Mouse (Mus musculus) stomach, postnatal 0 days (tissue): Measurements from ENCODE around the gene Fam240a.

Source experiments
- CTCF ChIP-seq: IDR thresholded peaks from 2 replicates; pipeline ENCODE4 v1.5.1; 2016; ENCODE audit warnings: antibody characterized with exemption, low read depth, mild to moderate bottlenecking, moderate library complexity
- EP300 ChIP-seq: optimal IDR thresholded peaks from 2 replicates; pipeline ENCODE3; 2016; ENCODE audit warnings: antibody characterized with exemption

DNA sequence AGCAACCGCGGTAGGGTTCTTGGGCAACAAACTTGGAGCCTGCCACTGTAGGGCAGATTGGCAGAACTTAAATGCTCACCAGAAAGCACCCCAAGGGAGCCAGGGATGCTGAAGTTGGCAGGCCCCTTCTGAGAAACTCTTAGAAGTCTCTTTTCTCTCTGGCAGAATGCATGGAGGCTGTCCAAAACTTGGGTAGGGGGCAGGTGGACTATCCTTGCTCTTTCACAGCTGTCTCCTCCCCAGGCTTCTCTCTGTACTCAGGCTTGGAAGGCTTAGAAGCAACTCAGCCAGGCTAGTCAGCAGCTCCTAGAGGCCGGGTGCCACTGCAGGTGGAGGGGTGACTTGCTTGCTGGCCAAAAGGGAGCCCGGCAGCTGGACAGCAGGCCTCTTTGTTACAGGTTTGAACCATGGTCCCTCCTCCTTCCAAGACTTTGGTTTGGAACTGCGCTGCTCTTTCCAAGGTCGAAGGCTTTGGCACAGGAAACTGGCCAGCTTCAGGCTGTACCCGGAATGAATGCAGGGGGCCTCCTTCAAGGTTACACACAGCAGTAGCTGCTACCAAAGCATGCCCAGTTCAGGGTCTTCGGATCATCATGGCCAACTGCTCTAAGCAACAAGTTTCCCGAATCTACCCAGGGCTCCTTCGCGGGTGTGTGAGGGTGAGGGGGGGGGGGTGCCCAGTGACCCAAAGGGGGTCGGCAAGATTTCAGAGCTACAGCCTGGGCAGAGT, 37.3 kb downstream of the Fam240a start, which contains the start of gene Als2cl:
- TF ChIP-seq CTCF: no peak
- TF ChIP-seq EP300: no peak
